Mouse (Mus musculus): ENCODE data around the gene Gpc6. TPM values are rescaled to one million over a fixed set of nuclear protein-coding genes. Genes with fewer than 3 reads are reported as not detected.

Gene Gpc6
- polyA plus RNA-seq, 1 experiment from 2014 or later, result 42.5 TPM

DNA sequence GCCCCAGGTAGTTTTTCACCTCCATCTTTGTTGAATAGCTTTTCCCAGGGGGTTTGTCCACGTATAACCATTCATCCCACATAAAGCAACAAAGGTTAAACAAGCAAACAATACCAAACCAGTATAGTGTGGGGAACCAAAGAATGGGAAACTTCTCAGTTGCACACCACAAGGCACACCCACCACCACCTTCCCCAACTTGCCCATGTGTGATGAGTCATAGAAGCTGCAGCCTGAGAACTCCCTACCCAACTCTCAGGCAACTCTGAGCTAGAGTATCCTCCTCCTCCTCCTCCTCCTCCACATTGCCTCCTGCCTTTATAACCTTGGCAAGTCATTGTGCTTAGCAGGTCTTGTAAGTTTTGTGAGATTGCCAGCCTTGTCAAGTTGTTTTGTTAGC is 718.0 kb downstream of the Gpc6 start:
- 73% methylated on average over 1 of the region's 1 CpGs for WGBS
- Histone ChIP-seq H3K9me3 (ENCODE audit: control insufficient read depth, low read length) (no peaks in the 10 kb centered on the region), H3K4me2 (ENCODE audit: low read depth, low read length) (no peak overlapping the region), H3K4me1 (ENCODE audit: control insufficient read depth, insufficient read depth, low read length) (no peaks in the 10 kb centered on the region), H3K27ac (replicated peaks; ENCODE audit: low read depth, low read length) (no peak overlapping the region), H3K4me3 (ENCODE audit: low read depth, low read length) (no peak overlapping the region), H3K27me3 (replicated peaks; ENCODE audit: control insufficient read depth, insufficient read depth, low read length) (no peaks in the 10 kb centered on the region), H3K36me3 (ENCODE audit: control insufficient read depth, insufficient read depth, low read length) (no peaks in the 10 kb centered on the region), H3K9ac (ENCODE audit: low read depth, low read length) (no peak overlapping the region)
- no peak for ATAC-seq (ENCODE audit: low read depth)
- DNase-seq (ENCODE audit: low spot score), result no peak

DNA sequence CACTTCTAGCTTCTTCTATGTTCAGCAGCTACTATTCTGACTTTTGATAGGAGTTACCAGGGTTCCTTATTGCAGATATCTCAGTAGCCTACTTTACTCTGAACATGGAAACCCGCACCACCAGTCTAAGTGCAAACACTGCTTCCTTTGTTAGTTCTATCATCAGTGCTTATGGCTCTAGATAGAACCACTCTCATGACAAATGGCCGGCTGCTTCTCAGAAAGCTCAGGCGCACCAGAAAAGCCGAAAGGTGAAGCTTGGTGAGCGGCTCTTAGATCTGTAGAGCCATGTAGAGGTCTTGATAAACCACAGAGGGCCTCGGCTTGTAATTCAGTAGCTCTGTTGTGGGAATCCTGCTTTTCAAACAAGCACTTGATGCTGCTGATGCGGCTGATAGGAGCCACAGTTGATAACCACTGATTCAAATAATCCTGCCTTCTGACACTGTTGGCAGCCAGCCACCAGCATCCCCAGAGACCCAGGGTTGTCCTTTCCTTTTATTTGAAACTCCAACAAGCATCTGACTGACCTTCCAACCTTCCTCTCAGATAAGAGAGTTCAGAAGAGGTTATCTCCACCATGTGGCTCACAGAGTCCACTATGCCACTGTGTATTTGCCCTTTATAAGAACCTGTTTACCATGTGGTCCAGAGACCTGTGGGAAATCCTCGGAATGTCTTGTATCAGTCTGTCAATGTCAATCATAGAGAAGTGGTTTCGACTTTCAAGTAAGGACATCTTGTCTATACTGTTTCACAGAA is 723.3 kb downstream of the Gpc6 start:
- H3K9me3 ChIP-seq (ENCODE audit: control insufficient read depth, low read length), result no peaks in the 10 kb centered on the region
- H3K4me3 ChIP-seq (ENCODE audit: low read depth, low read length), result no peak overlapping the region
- DNase-seq (ENCODE audit: low spot score) (no peak), ATAC-seq (ENCODE audit: low read depth) (no peak)
- H3K27me3 ChIP-seq (replicated peaks; ENCODE audit: control insufficient read depth, insufficient read depth, low read length), result no peaks in the 10 kb centered on the region
- WGBS, result 54% methylated on average over 9 of the region's 9 CpGs
- H3K9ac ChIP-seq (ENCODE audit: low read depth, low read length), result no peak overlapping the region
- H3K27ac ChIP-seq (replicated peaks; ENCODE audit: low read depth, low read length), result no peak overlapping the region
- no peaks in the 10 kb centered on the region for H3K36me3 ChIP-seq (ENCODE audit: control insufficient read depth, insufficient read depth, low read length)
- no peaks in the 10 kb centered on the region; the same call in 1 of the 2 replicates for H3K4me1 ChIP-seq (ENCODE audit: control insufficient read depth, insufficient read depth, low read length)
- no peak overlapping the region for H3K4me2 ChIP-seq (ENCODE audit: low read depth, low read length)

DNA sequence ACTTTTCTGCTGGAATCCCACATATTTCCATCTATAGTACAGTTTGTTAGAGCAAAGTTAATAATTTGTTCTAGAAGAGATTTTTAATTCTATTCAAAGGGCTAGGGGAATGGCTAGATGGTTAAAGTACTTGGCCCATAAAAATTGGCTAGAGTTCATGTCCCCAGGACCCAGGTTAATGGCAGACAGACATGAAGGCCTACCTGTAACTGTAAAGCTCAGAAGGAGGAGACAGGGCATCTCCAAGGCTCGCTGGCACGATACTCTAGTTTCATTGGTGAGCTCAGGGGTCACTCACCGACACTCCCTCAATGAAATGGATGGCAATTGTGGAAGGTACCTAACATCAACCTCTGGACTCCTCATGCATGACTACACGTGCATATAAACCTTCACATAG is 725.0 kb downstream of the Gpc6 start:
- Histone ChIP-seq H3K4me2 (ENCODE audit: low read depth, low read length) (no peak overlapping the region), H3K27ac (replicated peaks; ENCODE audit: low read depth, low read length) (no peak overlapping the region), H3K4me3 (ENCODE audit: low read depth, low read length) (no peak overlapping the region), H3K9me3 (ENCODE audit: control insufficient read depth, low read length) (no peaks in the 10 kb centered on the region), H3K9ac (ENCODE audit: low read depth, low read length) (no peak overlapping the region), H3K4me1 (ENCODE audit: control insufficient read depth, insufficient read depth, low read length) (no peaks in the 10 kb centered on the region; the same call in 1 of the 2 replicates), H3K27me3 (replicated peaks; ENCODE audit: control insufficient read depth, insufficient read depth, low read length) (no peaks in the 10 kb centered on the region), H3K36me3 (ENCODE audit: control insufficient read depth, insufficient read depth, low read length) (no peaks in the 10 kb centered on the region)
- DNase-seq (ENCODE audit: low spot score), result no peak
- no peak for ATAC-seq (ENCODE audit: low read depth)
- over 99% methylated on average over 4 of the region's 4 CpGs for WGBS

DNA sequence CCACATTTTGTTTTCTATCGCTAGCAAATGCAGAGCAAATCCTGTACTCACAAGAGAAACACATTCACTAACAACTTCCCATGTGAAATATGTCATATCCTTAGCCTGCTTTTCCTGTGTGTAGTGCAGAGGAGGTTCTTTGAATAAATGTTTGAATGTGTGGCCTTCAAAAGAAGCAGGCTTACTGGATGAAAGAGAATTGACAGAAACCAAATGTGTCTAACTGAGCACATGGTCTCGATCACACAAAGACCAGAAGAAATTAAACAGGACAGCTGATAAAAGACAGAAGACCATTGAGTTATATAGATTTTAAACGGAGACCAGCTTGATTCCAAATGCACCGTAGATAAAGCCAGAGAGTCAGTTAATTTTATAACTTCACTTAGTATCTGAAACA is 726.2 kb downstream of the Gpc6 start:
- Histone ChIP-seq H3K9me3 (ENCODE audit: control insufficient read depth, low read length) (no peaks in the 10 kb centered on the region), H3K9ac (ENCODE audit: low read depth, low read length) (no peak overlapping the region), H3K36me3 (ENCODE audit: control insufficient read depth, insufficient read depth, low read length) (no peaks in the 10 kb centered on the region), H3K27me3 (replicated peaks; ENCODE audit: control insufficient read depth, insufficient read depth, low read length) (no peaks in the 10 kb centered on the region), H3K4me1 (ENCODE audit: control insufficient read depth, insufficient read depth, low read length) (no peaks in the 10 kb centered on the region; the same call in 1 of the 2 replicates), H3K27ac (replicated peaks; ENCODE audit: low read depth, low read length) (no peak overlapping the region), H3K4me2 (ENCODE audit: low read depth, low read length) (no peak overlapping the region), H3K4me3 (ENCODE audit: low read depth, low read length) (no peak overlapping the region)
- 52% methylated on average over 4 of the region's 4 CpGs for WGBS
- ATAC-seq (ENCODE audit: low read depth), result peak; percentile 33; the same call in 1 of the 2 replicates
- DNase-seq (ENCODE audit: low spot score), result peak; percentile 19

DNA sequence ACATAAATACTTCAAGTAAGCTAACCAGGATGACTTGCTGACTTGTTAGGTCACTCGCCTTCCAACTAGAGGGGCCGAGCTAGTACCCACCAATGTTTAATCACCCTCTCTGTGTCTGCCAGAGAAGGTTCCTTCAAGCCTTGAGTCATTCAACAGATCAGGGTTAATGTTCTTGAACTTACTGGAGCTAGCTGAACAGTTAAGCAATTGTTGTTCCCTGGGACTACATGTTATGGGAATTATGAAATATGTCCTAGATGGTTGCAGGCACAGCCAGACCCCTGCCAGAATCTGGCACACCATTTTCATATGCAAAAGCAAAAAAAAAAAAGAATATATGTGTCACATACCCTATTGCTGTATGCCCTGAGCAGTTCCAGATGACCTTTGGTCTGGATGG is 726.8 kb downstream of the Gpc6 start:
- DNase-seq (ENCODE audit: low spot score) (no peak), ATAC-seq (ENCODE audit: low read depth) (no peak)
- no peak overlapping the region for H3K4me3 ChIP-seq (ENCODE audit: low read depth, low read length)
- H3K36me3 ChIP-seq (ENCODE audit: control insufficient read depth, insufficient read depth, low read length), result no peaks in the 10 kb centered on the region
- H3K4me2 ChIP-seq (ENCODE audit: low read depth, low read length), result no peak overlapping the region
- no peak overlapping the region for H3K27ac ChIP-seq (replicated peaks; ENCODE audit: low read depth, low read length)
- H3K9me3 ChIP-seq (ENCODE audit: control insufficient read depth, low read length), result no peaks in the 10 kb centered on the region
- no peaks in the 10 kb centered on the region for H3K27me3 ChIP-seq (replicated peaks; ENCODE audit: control insufficient read depth, insufficient read depth, low read length)
- 86% methylated on average over 2 of the region's 2 CpGs for WGBS
- no peak overlapping the region for H3K9ac ChIP-seq (ENCODE audit: low read depth, low read length)
- no peaks in the 10 kb centered on the region; the same call in 1 of the 2 replicates for H3K4me1 ChIP-seq (ENCODE audit: control insufficient read depth, insufficient read depth, low read length)

DNA sequence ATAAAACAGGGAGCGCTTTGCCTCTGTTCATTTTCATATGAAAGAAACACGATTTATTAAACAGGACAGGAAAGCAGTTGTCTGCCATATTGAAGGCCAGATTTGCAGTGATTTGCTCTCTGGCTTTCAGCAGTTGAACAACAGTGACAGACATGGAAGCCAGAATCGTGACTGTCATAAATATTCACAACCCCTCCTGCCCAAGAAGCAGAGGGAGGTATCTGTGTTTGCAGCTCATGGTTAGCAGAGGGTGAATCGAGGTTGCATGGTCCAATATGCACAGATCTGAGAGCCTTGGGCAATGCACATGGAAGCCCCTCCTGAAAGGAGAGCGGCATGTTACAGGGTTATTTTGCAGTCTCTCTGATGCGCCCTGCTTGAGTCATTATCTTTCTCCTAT is 730.3 kb downstream of the Gpc6 start:
- H3K4me1 ChIP-seq (ENCODE audit: control insufficient read depth, insufficient read depth, low read length), result no peaks in the 10 kb centered on the region
- H3K4me2 ChIP-seq (ENCODE audit: low read depth, low read length), result no peak overlapping the region
- no peak overlapping the region for H3K4me3 ChIP-seq (ENCODE audit: low read depth, low read length)
- no peaks in the 10 kb centered on the region for H3K27me3 ChIP-seq (replicated peaks; ENCODE audit: control insufficient read depth, insufficient read depth, low read length)
- no peak overlapping the region for H3K27ac ChIP-seq (replicated peaks; ENCODE audit: low read depth, low read length)
- WGBS, result 81% methylated on average over 6 of the region's 6 CpGs
- DNase-seq (ENCODE audit: low spot score) (no peak), ATAC-seq (ENCODE audit: low read depth) (no peak)
- H3K36me3 ChIP-seq (ENCODE audit: control insufficient read depth, insufficient read depth, low read length), result no peaks in the 10 kb centered on the region
- no peaks in the 10 kb centered on the region for H3K9me3 ChIP-seq (ENCODE audit: control insufficient read depth, low read length)
- no peak overlapping the region for H3K9ac ChIP-seq (ENCODE audit: low read depth, low read length)

DNA sequence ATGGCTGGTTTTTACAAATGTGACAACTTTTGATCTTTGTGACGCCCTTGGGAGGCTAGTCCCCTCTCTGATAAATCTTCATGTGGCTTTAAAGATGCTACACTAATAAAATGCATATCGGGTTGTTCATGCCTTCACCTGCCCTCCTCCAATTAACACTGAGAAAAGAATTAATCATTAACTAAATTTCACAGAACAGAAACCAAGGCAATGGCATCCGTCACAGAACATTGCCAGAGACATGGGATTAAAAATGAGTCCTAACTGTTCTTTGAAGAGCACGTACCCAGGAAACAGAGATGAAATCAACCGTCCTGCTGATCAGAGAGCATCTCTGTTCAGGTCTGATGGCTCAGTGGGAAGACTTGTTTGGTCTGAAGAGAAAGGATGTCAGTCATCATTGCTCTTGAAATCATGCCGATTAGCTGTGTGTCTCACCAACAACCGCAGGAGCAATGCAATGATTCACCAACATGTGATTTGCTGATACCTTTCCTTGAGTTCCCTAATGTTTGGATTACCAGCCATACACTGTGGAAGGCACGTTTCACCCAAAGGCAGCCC is 734.2 kb downstream of the Gpc6 start:
- no peak overlapping the region for H3K9ac ChIP-seq (ENCODE audit: low read depth, low read length)
- no peak overlapping the region for H3K27ac ChIP-seq (replicated peaks; ENCODE audit: low read depth, low read length)
- no peaks in the 10 kb centered on the region for H3K36me3 ChIP-seq (ENCODE audit: control insufficient read depth, insufficient read depth, low read length)
- no peaks in the 10 kb centered on the region for H3K4me1 ChIP-seq (ENCODE audit: control insufficient read depth, insufficient read depth, low read length)
- ATAC-seq (ENCODE audit: low read depth) (no peak), DNase-seq (ENCODE audit: low spot score) (no peak)
- no peak overlapping the region for H3K4me3 ChIP-seq (ENCODE audit: low read depth, low read length)
- 86% methylated on average over 8 of the region's 8 CpGs for WGBS
- H3K4me2 ChIP-seq (ENCODE audit: low read depth, low read length), result no peak overlapping the region
- no peaks in the 10 kb centered on the region for H3K9me3 ChIP-seq (ENCODE audit: control insufficient read depth, low read length)
- H3K27me3 ChIP-seq (replicated peaks; ENCODE audit: control insufficient read depth, insufficient read depth, low read length), result no peaks in the 10 kb centered on the region

DNA sequence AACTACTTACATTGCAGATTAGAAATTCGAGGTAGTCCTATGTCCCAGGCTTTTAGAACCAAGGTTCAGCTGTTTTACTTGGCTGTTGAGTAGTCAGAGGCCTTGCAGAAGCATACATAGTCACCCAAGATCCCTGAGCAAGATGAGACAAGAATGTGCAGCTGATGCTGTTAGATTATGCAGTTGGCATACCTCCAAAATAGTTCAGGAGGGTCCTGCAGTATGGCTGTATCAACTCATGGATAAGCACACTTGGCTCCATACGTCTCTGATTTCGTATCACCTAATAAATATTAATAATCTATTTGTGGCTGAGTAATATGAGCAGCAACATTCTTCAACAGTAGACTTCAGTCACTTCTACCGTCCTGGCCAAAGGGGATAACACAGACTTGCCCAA is 737.1 kb downstream of the Gpc6 start:
- Histone ChIP-seq H3K27me3 (replicated peaks; ENCODE audit: control insufficient read depth, insufficient read depth, low read length) (no peaks in the 10 kb centered on the region), H3K9ac (ENCODE audit: low read depth, low read length) (no peak overlapping the region), H3K4me1 (ENCODE audit: control insufficient read depth, insufficient read depth, low read length) (no peaks in the 10 kb centered on the region), H3K9me3 (ENCODE audit: control insufficient read depth, low read length) (no peaks in the 10 kb centered on the region), H3K4me2 (ENCODE audit: low read depth, low read length) (no peak overlapping the region), H3K36me3 (ENCODE audit: control insufficient read depth, insufficient read depth, low read length) (no peaks in the 10 kb centered on the region), H3K27ac (replicated peaks; ENCODE audit: low read depth, low read length) (no peak overlapping the region), H3K4me3 (ENCODE audit: low read depth, low read length) (no peak overlapping the region)
- ATAC-seq (ENCODE audit: low read depth) (no peak), DNase-seq (ENCODE audit: low spot score) (peak; percentile 38)
- 73% methylated on average over 4 of the region's 4 CpGs for WGBS

DNA sequence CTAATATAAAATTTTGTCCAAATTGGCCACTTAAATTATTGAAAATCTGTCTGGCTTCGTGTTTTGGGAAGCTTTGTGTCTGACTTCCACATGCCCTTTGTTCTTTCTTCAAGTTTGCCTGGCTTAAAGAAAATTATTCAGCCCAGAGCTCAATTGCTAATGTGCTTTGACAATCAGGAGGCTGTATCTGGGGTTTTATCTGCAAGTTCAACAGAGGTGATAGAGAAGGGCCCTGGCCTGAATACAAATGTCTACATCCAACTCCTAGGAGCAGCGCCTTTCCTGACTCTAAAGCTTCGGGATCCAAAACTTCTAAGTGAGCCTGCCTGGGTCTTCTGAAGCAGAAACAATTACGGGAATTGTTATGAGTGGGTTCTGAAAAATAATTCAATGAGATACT is 739.7 kb downstream of the Gpc6 start:
- Histone ChIP-seq H3K36me3 (ENCODE audit: control insufficient read depth, insufficient read depth, low read length) (no peaks in the 10 kb centered on the region), H3K9me3 (ENCODE audit: control insufficient read depth, low read length) (no peaks in the 10 kb centered on the region), H3K4me1 (ENCODE audit: control insufficient read depth, insufficient read depth, low read length) (no peaks in the 10 kb centered on the region), H3K9ac (ENCODE audit: low read depth, low read length) (no peak overlapping the region), H3K27ac (replicated peaks; ENCODE audit: low read depth, low read length) (no peak overlapping the region), H3K4me3 (ENCODE audit: low read depth, low read length) (no peak overlapping the region), H3K27me3 (replicated peaks; ENCODE audit: control insufficient read depth, insufficient read depth, low read length) (no peaks in the 10 kb centered on the region), H3K4me2 (ENCODE audit: low read depth, low read length) (no peak overlapping the region)
- DNase-seq (ENCODE audit: low spot score), result no peak
- 72% methylated on average over 4 of the region's 4 CpGs for WGBS
- no peak for ATAC-seq (ENCODE audit: low read depth)

Data from embryonic facial prominence, embryonic 14.5 days (tissue).